Mouse (Mus musculus): Measurements from ENCODE around the gene Bcas3. TPM values are rescaled to one million over a fixed set of nuclear protein-coding genes. Genes with fewer than 3 reads are reported as not detected.
A peak's percentile ranks its signal among the peaks of the same experiment; 100 is the strongest.

Gene Bcas3
- total RNA-seq, 2 experiments from 2014 or later, result 33.6 to 40.6 TPM

- no peak for DNase-seq
Measured at GRCm38 (mm10) chr11:85831656-85832230, 478.8 kb downstream of the Bcas3 start.

GRCm38 (mm10) chr11:85832231-85832924 lies 479.4 kb downstream of the Bcas3 start, which contains the start of gene Tbx2:
Tbx2 (plus strand) TSS chr11:85832551.
- DNase-seq, result peak; percentile 86 to 91

- no peak for DNase-seq
Measured at GRCm38 (mm10) chr11:85833081-85833521, 480.1 kb downstream of the Bcas3 start.

GRCm38 (mm10) chr11:85833761-85834385 lies 480.9 kb downstream of the Bcas3 start:
- no peak for DNase-seq

GRCm38 (mm10) chr11:85834386-85834931 lies 481.5 kb downstream of the Bcas3 start:
- DNase-seq, result peak in 1 of 2 experiments; percentile 29

- peak in 1 of 2 experiments; percentile 17 for DNase-seq
Measured at GRCm38 (mm10) chr11:85835001-85835752, 482.2 kb downstream of the Bcas3 start.

GRCm38 (mm10) chr11:85835753-85836522 lies 483.0 kb downstream of the Bcas3 start:
- DNase-seq, result peak in 1 of 2 experiments; percentile 10

- peak in 1 of 2 experiments; percentile 37 for DNase-seq
Measured at GRCm38 (mm10) chr11:85836523-85837290, 483.7 kb downstream of the Bcas3 start.

GRCm38 (mm10) chr11:85837291-85837647 lies 484.3 kb downstream of the Bcas3 start:
- peak in 1 of 2 experiments; percentile 22 for DNase-seq

- peak in 1 of 2 experiments; percentile 30 for DNase-seq
Measured at GRCm38 (mm10) chr11:85837648-85838423, 484.9 kb downstream of the Bcas3 start.

GRCm38 (mm10) chr11:85838424-85839257 lies 485.7 kb downstream of the Bcas3 start:
- peak in 1 of 2 experiments; percentile 32 for DNase-seq

GRCm38 (mm10) chr11:85839258-85840030 lies 486.5 kb downstream of the Bcas3 start:
- peak in 1 of 2 experiments; percentile 10 for DNase-seq

- DNase-seq, result peak in 1 of 2 experiments; percentile 14
Measured at GRCm38 (mm10) chr11:85840031-85840802, 487.2 kb downstream of the Bcas3 start.

- no peak for DNase-seq
Measured at GRCm38 (mm10) chr11:85840803-85841145, 487.8 kb downstream of the Bcas3 start.

GRCm38 (mm10) chr11:85841211-85841681 lies 488.3 kb downstream of the Bcas3 start:
- no peak for DNase-seq

- DNase-seq, result peak; percentile 76 to 79
Measured at GRCm38 (mm10) chr11:85841980-85842379, 489.0 kb downstream of the Bcas3 start.
